Mouse (Mus musculus): ENCODE measurements around the gene Mt3. TPM values are rescaled to one million over a fixed set of nuclear protein-coding genes. Genes with fewer than 3 reads are reported as not detected.

Gene Mt3
- polyA plus RNA-seq, 1 experiment from 2014 or later, result 7.0 TPM

DNA sequence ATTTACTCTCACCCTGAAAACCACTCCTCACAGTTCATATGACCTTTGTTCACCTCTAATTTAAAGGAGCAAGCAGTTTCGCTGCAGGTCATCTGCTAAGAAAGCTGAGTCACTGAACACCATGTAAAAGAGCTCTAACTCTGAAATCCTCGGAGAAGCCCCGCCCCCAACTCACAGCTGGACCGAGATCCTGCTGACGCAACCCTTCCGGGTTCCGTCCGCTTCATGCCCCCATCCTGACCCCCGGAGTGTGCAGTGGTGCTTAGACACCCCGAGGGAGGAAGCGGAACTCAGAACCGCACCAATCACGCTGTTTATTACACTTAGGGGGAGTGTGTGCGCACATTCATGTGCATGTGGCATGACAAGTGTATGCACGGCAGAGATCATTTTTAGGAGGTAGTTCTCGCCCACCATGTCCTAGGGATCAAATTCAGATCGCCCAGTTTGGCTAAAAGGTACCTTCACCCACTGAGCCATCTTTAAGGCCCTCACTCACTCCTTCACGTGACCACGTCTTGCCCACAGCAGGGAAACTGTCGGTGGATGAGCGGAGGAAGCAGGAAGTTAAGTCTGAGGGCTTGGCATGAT, 38.8 kb downstream of the Mt3 start:
- 21% methylated on average over 21 of the region's 21 CpGs for WGBS
- H3K4me3 ChIP-seq (ENCODE audit: low read depth, low read length), result peak overlapping the region; percentile 25
- DNase-seq (ENCODE audit: low spot score) (peak; percentile 67), ATAC-seq (replicated peaks; ENCODE audit: insufficient number of reproducible peaks, low FRiP score, low TSS enrichment, low read depth) (no peak)
- peak overlapping the region; percentile 51 for H3K4me2 ChIP-seq (ENCODE audit: low read depth, low read length)
- no peaks in the 10 kb centered on the region for H3K9me3 ChIP-seq (replicated peaks; ENCODE audit: control insufficient read depth, low read length)
- peaks cover 12% of the 10 kb centered on the region for H3K27me3 ChIP-seq (ENCODE audit: control insufficient read depth, insufficient read depth, low read length)
- H3K4me1 ChIP-seq (ENCODE audit: control insufficient read depth, insufficient read depth, low read length), result no peaks in the 10 kb centered on the region
- H3K36me3 ChIP-seq (replicated peaks; ENCODE audit: control insufficient read depth, insufficient read depth, low read depth, low read length), result no peaks in the 10 kb centered on the region
- H3K27ac ChIP-seq (replicated peaks; ENCODE audit: low read depth, low read length), result no peak overlapping the region
- no peak overlapping the region for H3K9ac ChIP-seq (replicated peaks; ENCODE audit: low read length)

DNA sequence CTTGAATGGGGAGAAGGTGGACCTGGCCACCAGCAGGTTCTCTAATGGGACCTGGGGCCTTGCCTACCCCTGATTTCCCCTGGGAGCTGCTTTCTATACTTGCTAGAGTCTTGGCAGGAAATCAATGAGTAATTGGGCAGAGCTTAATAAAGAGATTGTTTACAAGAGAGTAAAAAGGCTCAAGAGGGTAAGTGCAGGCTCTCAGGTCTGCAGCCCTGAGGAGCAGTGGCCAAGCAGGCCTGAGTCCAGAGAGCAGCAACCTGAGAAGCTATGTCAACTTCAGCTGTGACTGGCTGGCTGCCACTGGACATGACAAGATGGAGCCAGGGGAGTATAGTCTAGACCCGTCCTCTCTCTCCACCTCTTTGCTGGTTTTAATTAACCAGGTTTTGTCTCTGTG, 40.5 kb downstream of the Mt3 start:
- Histone ChIP-seq H3K9ac (replicated peaks; ENCODE audit: low read length) (no peak overlapping the region), H3K27me3 (ENCODE audit: control insufficient read depth, insufficient read depth, low read length) (no peaks in the 10 kb centered on the region), H3K4me1 (ENCODE audit: control insufficient read depth, insufficient read depth, low read length) (no peaks in the 10 kb centered on the region), H3K36me3 (replicated peaks; ENCODE audit: control insufficient read depth, insufficient read depth, low read depth, low read length) (no peaks in the 10 kb centered on the region), H3K4me2 (ENCODE audit: low read depth, low read length) (no peak overlapping the region), H3K4me3 (ENCODE audit: low read depth, low read length) (no peak overlapping the region), H3K9me3 (replicated peaks; ENCODE audit: control insufficient read depth, low read length) (no peaks in the 10 kb centered on the region), H3K27ac (replicated peaks; ENCODE audit: low read depth, low read length) (no peak overlapping the region)
- ATAC-seq (replicated peaks; ENCODE audit: insufficient number of reproducible peaks, low FRiP score, low TSS enrichment, low read depth) (no peak), DNase-seq (ENCODE audit: low spot score) (no peak)
- 35% methylated on average over 1 of the region's 1 CpGs for WGBS

DNA sequence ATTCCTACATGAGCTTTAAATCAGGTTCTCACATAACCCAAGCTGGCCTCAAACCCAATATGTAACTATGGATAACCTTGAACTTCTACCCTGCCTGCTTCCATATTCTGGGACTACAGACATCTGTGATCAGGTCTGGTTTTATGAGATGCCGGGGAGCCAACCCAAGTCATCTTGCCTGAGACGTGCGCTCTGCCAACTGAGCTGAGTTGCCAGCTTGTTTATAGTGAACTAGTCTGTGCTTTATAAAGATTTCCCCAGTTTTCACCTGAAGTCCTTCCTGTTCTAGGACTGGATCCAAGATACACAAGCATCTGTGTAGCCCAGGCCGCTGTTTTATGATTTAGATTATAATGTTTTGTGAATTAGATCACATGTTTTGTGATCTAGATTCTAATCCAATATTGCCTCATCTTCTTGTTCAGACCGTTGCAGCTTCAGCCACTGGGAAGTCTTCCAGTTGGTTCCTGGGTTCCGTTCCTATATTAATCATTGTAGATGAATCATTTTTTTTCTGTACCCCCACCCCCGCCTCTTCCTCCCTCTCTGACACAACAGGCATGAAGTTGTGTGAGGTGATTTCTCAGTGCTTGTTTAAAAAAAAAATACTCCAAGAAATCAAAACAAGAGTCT, 42.3 kb downstream of the Mt3 start:
- H3K9me3 ChIP-seq (replicated peaks; ENCODE audit: control insufficient read depth, low read length), result no peaks in the 10 kb centered on the region
- DNase-seq (ENCODE audit: low spot score), result no peak
- no peak overlapping the region for H3K4me2 ChIP-seq (ENCODE audit: low read depth, low read length)
- no peak overlapping the region for H3K9ac ChIP-seq (replicated peaks; ENCODE audit: low read length)
- no peaks in the 10 kb centered on the region for H3K27me3 ChIP-seq (ENCODE audit: control insufficient read depth, insufficient read depth, low read length)
- H3K27ac ChIP-seq (replicated peaks; ENCODE audit: low read depth, low read length), result no peak overlapping the region
- WGBS, result 91% methylated on average over 7 of the region's 7 CpGs
- H3K4me1 ChIP-seq (ENCODE audit: control insufficient read depth, insufficient read depth, low read length), result no peaks in the 10 kb centered on the region
- no peak overlapping the region for H3K4me3 ChIP-seq (ENCODE audit: low read depth, low read length)
- H3K36me3 ChIP-seq (replicated peaks; ENCODE audit: control insufficient read depth, insufficient read depth, low read depth, low read length), result no peaks in the 10 kb centered on the region
- ATAC-seq (replicated peaks; ENCODE audit: insufficient number of reproducible peaks, low FRiP score, low TSS enrichment, low read depth), result no peak

DNA sequence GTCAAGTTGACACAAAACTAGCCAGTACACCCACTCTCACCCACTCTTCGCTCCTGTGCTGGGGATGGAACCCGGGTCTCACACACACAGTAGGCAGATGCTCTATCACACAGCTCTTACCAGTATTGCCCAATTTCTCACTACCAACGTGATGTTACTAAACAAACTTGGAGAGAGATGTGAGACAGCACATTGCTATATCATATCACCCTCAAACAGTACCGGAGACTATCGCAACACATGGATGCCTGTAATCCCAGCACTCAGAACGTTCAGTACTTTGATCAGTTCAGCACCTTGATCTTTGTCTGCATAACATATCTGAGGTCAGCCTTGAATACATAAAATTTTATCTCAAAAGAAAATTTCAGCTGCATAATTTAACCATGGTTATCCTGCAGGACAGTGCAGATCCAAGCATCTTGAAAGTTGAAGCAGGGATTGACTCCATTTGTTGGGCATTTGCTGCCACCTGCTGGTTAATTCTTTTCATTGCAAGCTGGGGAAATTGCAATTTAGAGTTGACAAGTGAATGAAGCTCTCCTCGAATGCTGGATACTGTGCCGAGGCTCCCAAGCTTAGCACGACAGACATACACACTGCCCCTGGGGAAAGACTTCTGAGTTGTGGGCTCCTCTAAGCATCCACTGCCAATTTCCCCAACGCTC, 46.9 kb downstream of the Mt3 start:
- WGBS, result 46% methylated on average over 10 of the region's 10 CpGs
- ATAC-seq (replicated peaks; ENCODE audit: insufficient number of reproducible peaks, low FRiP score, low TSS enrichment, low read depth), result peak; percentile 62; the same call in 1 of the 2 replicates
- Histone ChIP-seq H3K36me3 (replicated peaks; ENCODE audit: control insufficient read depth, insufficient read depth, low read depth, low read length) (no peaks in the 10 kb centered on the region), H3K4me1 (ENCODE audit: control insufficient read depth, insufficient read depth, low read length) (no peaks in the 10 kb centered on the region), H3K27me3 (ENCODE audit: control insufficient read depth, insufficient read depth, low read length) (no peaks in the 10 kb centered on the region), H3K9ac (replicated peaks; ENCODE audit: low read length) (no peak overlapping the region), H3K9me3 (replicated peaks; ENCODE audit: control insufficient read depth, low read length) (no peaks in the 10 kb centered on the region), H3K4me3 (ENCODE audit: low read depth, low read length) (no peak overlapping the region), H3K27ac (replicated peaks; ENCODE audit: low read depth, low read length) (no peak overlapping the region), H3K4me2 (ENCODE audit: low read depth, low read length) (no peak overlapping the region)
- peak; percentile 87 for DNase-seq (ENCODE audit: low spot score)

Other genes starting within 250 kb of the Mt3 start
- 48.2 and 49.5 TPM in 2 replicates for gene Amfr, start 139.8 kb upstream of the Mt3 start, polyA plus RNA-seq (2014; fragmentation: Nextera tagmentation; extraction: Ambion mirVana)
- 158 and 182 TPM in 2 replicates for gene Nudt21, start 115.6 kb upstream of the Mt3 start, polyA plus RNA-seq (2014; fragmentation: Nextera tagmentation; extraction: Ambion mirVana)
- gene Ogfod1, start 115.4 kb upstream of the Mt3 start, polyA plus RNA-seq (2014; fragmentation: Nextera tagmentation; extraction: Ambion mirVana), result 14.8 and 19.2 TPM in 2 replicates
- 21.0 and 22.5 TPM in 2 replicates for gene Bbs2, start 53.7 kb upstream of the Mt3 start, polyA plus RNA-seq (2014; fragmentation: Nextera tagmentation; extraction: Ambion mirVana)
- gene Mt4, start 15.4 kb upstream of the Mt3 start, polyA plus RNA-seq (2014; fragmentation: Nextera tagmentation; extraction: Ambion mirVana), result not detected in 2 replicates
- gene Mt2, start 20.1 kb downstream of the Mt3 start, polyA plus RNA-seq (2014; fragmentation: Nextera tagmentation; extraction: Ambion mirVana), result 32.1 and 33.5 TPM in 2 replicates
- gene Mt1, start 26.5 kb downstream of the Mt3 start, polyA plus RNA-seq (2014; fragmentation: Nextera tagmentation; extraction: Ambion mirVana), result 99.7 and 108 TPM in 2 replicates
- gene Nup93, start 62.0 kb downstream of the Mt3 start, polyA plus RNA-seq (2014; fragmentation: Nextera tagmentation; extraction: Ambion mirVana), result 132 and 138 TPM in 2 replicates
- gene Slc12a3, start 176.6 kb downstream of the Mt3 start, polyA plus RNA-seq (2014; fragmentation: Nextera tagmentation; extraction: Ambion mirVana), result not detected in 2 replicates
- gene Herpud1, start 233.8 kb downstream of the Mt3 start, polyA plus RNA-seq (2014; fragmentation: Nextera tagmentation; extraction: Ambion mirVana), result 54.6 and 54.8 TPM in 2 replicates

All from embryonic facial prominence, embryonic 11.5 days (tissue).